Mouse (Mus musculus): ENCODE measurements at regions not wholly inside any gene's neighbourhood (a gene's known extent, or its start where the extent isn't known, plus 50 kb on each side); places are given as distances from the start of the nearest gene placed in this dataset.

- no peak for DNase-seq (ENCODE audit: low read depth, low spot score)
Measured at GRCm38 (mm10) chr3:52643796-52644177, 373.2 kb downstream of the Cog6 start.

GRCm38 (mm10) chr3:52643100-52643551 lies 373.9 kb downstream of the Cog6 start:
- DNase-seq (ENCODE audit: low read depth, low spot score) = no peak

GRCm38 (mm10) chr3:52641226-52642181 lies 373.4 kb downstream of the Foxo1 start:
- DNase-seq (ENCODE audit: low read depth, low spot score) = no peak

- DNase-seq (ENCODE audit: low read depth, low spot score) = no peak
Measured at GRCm38 (mm10) chr3:52640250-52641147, 372.4 kb downstream of the Foxo1 start.

GRCm38 (mm10) chr3:52638816-52639215 lies 370.7 kb downstream of the Foxo1 start:
- no peak for DNase-seq (ENCODE audit: low read depth, low spot score)

GRCm38 (mm10) chr3:52634353-52634752 lies 366.2 kb downstream of the Foxo1 start:
- DNase-seq (ENCODE audit: low read depth, low spot score) = no peak

- no peak for DNase-seq (ENCODE audit: low read depth, low spot score)
Measured at GRCm38 (mm10) chr3:52633491-52634100, 365.5 kb downstream of the Foxo1 start.

GRCm38 (mm10) chr3:52632635-52633034 lies 364.5 kb downstream of the Foxo1 start:
- DNase-seq (ENCODE audit: low read depth, low spot score) = no peak

GRCm38 (mm10) chr3:52630209-52630608 lies 362.1 kb downstream of the Foxo1 start:
- DNase-seq (ENCODE audit: low read depth, low spot score) = no peak

- no peak for DNase-seq (ENCODE audit: low read depth, low spot score)
Measured at GRCm38 (mm10) chr3:52625125-52625524, 357.0 kb downstream of the Foxo1 start.

GRCm38 (mm10) chr3:52622530-52622929 lies 354.4 kb downstream of the Foxo1 start:
- DNase-seq (ENCODE audit: low read depth, low spot score) = no peak

GRCm38 (mm10) chr3:52621936-52622335 lies 353.8 kb downstream of the Foxo1 start:
- DNase-seq (ENCODE audit: low read depth, low spot score) = no peak

- DNase-seq (ENCODE audit: low read depth, low spot score) = no peak
Measured at GRCm38 (mm10) chr3:52618925-52619224, 350.7 kb downstream of the Foxo1 start.

GRCm38 (mm10) chr3:52618212-52618924 lies 350.2 kb downstream of the Foxo1 start:
- DNase-seq (ENCODE audit: low read depth, low spot score) = no peak

GRCm38 (mm10) chr3:52617413-52618149 lies 349.4 kb downstream of the Foxo1 start:
- no peak for DNase-seq (ENCODE audit: low read depth, low spot score)

- DNase-seq (ENCODE audit: low read depth, low spot score) = no peak
Measured at GRCm38 (mm10) chr3:52611881-52612280, 343.7 kb downstream of the Foxo1 start.

GRCm38 (mm10) chr3:52610466-52610865 lies 342.3 kb downstream of the Foxo1 start:
- no peak for DNase-seq (ENCODE audit: low read depth, low spot score)

GRCm38 (mm10) chr3:52608086-52608426 lies 339.9 kb downstream of the Foxo1 start:
- no peak for DNase-seq (ENCODE audit: low read depth, low spot score)

- DNase-seq (ENCODE audit: low read depth, low spot score) = no peak
Measured at GRCm38 (mm10) chr3:52607379-52608085, 339.4 kb downstream of the Foxo1 start.

- no peak for DNase-seq (ENCODE audit: low read depth, low spot score)
Measured at GRCm38 (mm10) chr3:52605261-52605771, 337.2 kb downstream of the Foxo1 start.

Data from retina, adult 2 months (tissue).